Mouse (Mus musculus): ENCODE results near the gene Rdh16f2. TPM values are rescaled to one million over a fixed set of nuclear protein-coding genes. Genes with fewer than 3 reads are reported as not detected.
"Not testable (repeated sequence)": the region's sequence is repeated elsewhere in the genome, so short reads cannot be mapped to it uniquely, and the experiment has no call there.

Rdh16f2 gene
- not detected for total RNA-seq (2021)
- long read RNA-seq, experiment 1: 0 reads
- long read RNA-seq, experiment 2: 0 reads

DNA sequence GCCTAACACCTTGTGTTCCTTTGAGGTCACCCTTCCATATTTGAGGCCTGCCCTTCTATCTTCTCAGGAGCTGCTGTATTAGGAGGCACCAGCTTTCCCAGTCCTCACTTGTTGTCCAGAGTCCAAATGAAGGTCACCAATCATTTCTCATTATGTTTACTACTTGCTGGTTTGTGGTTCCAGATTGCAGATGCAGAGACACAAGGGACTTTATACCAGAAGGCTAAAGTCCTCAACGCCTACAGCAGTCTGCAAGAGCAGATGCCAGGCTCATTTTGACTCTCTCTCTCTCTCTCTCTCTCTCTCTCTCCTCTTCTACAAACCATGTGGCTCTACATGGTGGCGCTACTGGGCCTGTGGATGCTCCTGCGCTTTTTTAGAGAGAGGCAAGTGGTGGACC lies at the start of gene Rdh16f2:
Rdh16f2 (plus strand) TSS at position 243 of the 400 bp plus-strand sequence.
- DNase-seq: no peak
- intact Hi-C loops (cut with DNase I; ENCODE audit: low total_unique reads): no loop called here

- intact Hi-C loops (cut with DNase I; ENCODE audit: low total_unique reads); DNase-seq: not testable (repeated sequence)
Measured at GRCm38 (mm10) chr10:127817268-127817910, 48.9 kb upstream of the Rdh16f2 start.

DNA sequence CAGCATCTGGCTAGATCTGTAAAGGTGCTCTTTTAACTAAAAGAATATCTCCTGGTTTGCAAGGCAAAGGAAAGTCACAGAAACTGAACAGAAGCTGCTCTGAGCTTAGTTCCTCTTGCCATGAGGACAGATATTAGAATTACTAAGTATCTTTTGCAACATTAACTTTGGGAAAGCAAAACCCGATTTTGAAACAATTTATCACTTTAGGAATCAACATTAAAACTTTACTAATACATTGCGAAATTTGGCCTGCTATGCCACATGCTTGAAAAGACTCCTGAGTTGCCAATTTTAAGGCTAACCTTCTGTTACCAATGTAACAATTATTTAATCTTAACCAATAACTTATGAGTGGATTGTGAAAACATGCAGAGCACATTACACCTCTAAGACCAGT lies 44.5 kb upstream of the Rdh16f2 start:
- intact Hi-C loops (cut with DNase I; ENCODE audit: low total_unique reads); DNase-seq: not testable (repeated sequence)

DNA sequence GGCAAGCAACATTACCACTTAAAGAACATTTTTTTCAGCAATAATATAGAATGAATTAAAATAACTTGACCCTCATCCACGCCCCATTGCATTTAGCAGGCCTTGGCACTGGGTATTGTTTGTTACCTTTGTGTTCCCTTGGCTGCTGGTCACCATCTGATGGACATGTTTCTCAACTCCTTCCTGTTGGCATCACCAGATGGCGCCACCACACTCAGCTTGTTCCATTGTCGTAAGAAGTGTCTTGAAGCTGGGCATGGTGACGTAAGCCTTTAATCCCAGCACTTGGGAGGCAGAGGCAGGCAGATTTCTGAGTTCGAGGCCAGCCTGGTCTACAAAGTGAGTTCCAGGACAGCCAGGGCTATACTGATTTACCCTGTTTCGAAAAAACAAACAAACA lies 40.9 kb upstream of the Rdh16f2 start:
- intact Hi-C loops (cut with DNase I; ENCODE audit: low total_unique reads): no loop called here
- DNase-seq: no peak

DNA sequence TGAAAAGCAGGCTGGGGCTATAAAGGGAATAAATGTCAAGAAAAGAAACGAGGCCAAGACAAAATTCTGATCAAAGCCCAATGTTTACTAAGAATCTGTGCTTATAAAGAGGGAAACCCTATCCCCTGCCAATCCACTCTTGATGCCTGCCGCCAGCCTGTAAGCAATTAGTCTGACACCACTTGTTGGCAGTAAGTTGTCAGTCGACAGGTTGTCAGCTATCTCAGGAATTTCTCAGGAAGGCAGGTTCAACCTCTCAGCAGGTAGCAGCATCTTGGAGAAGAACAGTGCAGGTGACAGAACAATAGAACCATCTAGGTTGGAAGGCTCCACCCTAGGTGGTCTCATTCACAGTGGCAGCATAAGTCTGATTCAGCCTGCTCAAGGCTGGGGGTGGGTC lies 37.2 kb upstream of the Rdh16f2 start:
- intact Hi-C loops (cut with DNase I; ENCODE audit: low total_unique reads): no loop called here
- DNase-seq: no peak

- DNase-seq; intact Hi-C loops (cut with DNase I; ENCODE audit: low total_unique reads): not testable (repeated sequence)
Measured at GRCm38 (mm10) chr10:127834186-127834585, 32.1 kb upstream of the Rdh16f2 start.

GRCm38 (mm10) chr10:127835292-127835691 lies 31.0 kb upstream of the Rdh16f2 start:
- intact Hi-C loops (cut with DNase I; ENCODE audit: low total_unique reads): no loop called here
- DNase-seq: no peak

- intact Hi-C loops (cut with DNase I; ENCODE audit: low total_unique reads); DNase-seq: not testable (repeated sequence)
Measured at GRCm38 (mm10) chr10:127837793-127838192, 28.5 kb upstream of the Rdh16f2 start.

- intact Hi-C loops (cut with DNase I; ENCODE audit: low total_unique reads): no loop called here
- no peak for DNase-seq
Measured at GRCm38 (mm10) chr10:127838539-127838938, 27.7 kb upstream of the Rdh16f2 start.

DNA sequence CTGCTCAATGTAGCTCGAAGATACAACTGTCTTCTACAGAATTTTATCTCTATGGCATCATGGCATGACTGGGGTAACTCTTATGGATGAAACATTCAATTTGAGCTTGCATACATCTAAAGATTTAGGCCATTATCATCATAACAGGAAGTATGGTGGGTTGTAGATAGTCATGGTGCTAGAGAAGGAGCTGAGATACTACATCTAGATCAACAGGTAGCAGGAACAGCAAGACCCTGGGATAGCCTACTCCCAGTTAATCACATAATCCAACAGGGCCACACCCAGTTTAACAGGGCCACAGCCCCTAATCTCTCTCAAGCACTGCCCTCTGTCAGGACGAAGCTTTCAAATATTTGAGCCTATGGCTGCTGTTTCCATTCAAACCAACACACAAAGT lies 25.5 kb upstream of the Rdh16f2 start:
- intact Hi-C loops (cut with DNase I; ENCODE audit: low total_unique reads): no loop called here
- no peak for DNase-seq

DNA sequence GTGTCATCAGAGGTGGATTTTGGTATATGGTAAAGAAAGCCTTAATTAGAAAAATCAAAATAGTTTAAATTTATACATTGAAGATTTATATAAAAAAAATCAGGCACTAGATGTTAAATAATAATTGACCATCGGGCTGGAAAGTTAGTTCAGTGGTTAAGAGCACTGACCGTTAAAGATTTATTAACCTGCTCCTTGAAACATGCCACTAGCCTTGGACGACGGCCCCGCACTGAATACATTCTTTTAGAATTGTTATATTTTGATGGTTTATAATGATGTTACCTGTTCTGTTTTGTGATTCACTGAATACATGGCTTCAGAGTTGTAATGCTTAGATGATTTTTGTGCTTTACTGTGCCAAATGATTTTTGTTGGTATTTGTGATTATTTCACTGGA lies 20.3 kb upstream of the Rdh16f2 start:
- DNase-seq; intact Hi-C loops (cut with DNase I; ENCODE audit: low total_unique reads): not testable (repeated sequence)

GRCm38 (mm10) chr10:127848089-127848488 lies 18.2 kb upstream of the Rdh16f2 start:
- intact Hi-C loops (cut with DNase I; ENCODE audit: low total_unique reads): no loop called here
- no peak for DNase-seq

DNA sequence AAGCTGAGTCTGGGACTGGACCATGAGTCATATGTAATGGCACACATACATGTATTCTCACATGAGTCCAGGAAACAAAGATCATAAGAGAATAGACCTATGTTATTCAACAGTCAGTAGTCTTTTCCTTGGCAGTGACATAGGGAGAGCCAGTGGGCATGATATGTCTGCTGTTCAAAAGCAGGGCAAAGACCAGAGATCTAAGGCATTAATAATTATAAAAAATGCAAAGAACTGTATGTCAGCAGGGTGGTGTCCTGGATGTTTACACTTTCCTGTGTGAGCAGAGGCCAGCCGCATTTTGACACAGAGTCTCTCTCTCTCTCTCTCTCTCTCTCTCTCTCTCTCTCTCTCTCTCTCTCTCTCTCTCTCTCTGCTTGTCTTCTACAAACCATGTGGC lies 16.6 kb upstream of the Rdh16f2 start, which contains the start of gene Rdh19:
Rdh19 (plus strand) TSS at position 301 of the 400 bp plus-strand sequence.
- intact Hi-C loops (cut with DNase I; ENCODE audit: low total_unique reads): no loop called here
- no peak for DNase-seq

GRCm38 (mm10) chr10:127856376-127856775 lies 9.9 kb upstream of the Rdh16f2 start:
- DNase-seq: no peak
- intact Hi-C loops (cut with DNase I; ENCODE audit: low total_unique reads): no loop called here

- no peak for DNase-seq
- intact Hi-C loops (cut with DNase I; ENCODE audit: low total_unique reads): no loop called here
Measured at GRCm38 (mm10) chr10:127864931-127865330, 1.3 kb upstream of the Rdh16f2 start.

- no peak for DNase-seq
- intact Hi-C loops (cut with DNase I; ENCODE audit: low total_unique reads): no loop called here
Measured at GRCm38 (mm10) chr10:127872484-127872883, 6.2 kb downstream of the Rdh16f2 start.

DNA sequence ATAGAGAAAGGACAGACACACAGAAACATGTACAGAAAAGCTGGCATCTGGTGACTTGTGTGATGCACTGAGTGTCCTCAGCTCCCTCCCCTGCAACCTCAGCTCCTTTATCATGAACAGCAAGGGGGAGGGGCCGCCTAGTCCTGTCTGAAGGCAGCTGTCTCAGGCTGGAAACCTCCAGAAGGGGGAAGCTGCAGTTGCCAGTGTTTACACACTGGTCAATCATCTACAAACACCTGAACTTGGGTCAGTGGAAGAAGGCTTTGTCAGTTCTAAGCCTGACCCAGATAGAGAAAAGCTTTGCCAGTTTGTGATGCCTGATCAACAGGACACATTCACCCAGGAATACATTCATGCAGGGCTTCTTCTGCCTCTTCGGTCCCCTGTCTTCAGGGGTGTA lies 11.4 kb downstream of the Rdh16f2 start:
- intact Hi-C loops (cut with DNase I; ENCODE audit: low total_unique reads): no loop called here
- DNase-seq: no peak

DNA sequence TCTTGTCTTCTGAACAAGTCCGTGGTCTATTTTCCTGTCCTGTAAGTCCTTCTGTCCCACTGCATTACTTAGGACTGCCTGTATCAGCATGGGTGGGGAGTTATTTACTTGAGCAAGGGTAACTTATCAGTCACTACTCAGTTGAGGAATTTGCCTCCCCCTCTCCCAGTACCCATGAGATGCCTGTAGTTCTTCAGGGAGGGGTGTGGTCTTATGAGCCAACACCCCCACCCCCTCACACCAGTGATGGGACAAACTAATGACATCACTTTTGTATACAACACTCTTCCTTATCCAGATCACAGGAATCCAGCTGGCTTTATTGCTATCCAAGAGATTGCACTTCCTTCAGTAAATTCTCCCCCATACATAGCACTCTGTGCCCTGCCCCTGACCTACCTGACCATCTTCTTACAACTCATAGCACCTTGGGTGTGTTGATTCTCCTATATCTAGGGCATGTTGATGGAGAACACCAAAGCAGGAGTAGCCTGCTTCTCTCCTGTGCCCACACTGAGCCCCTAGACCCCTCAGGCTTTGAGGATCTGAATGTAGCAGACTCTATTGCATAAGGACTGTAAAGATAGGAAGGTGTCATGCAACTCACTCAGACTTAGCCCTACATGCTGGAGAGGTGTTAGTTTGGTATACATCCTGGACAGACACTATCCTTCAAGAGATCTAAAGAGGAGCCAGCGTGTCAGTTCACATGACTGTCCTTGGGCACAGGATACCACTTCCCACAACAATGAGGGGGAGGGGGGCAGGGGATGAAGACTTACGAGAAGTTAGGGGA lies 12.2 kb downstream of the Rdh16f2 start:
- intact Hi-C loops (cut with DNase I; ENCODE audit: low total_unique reads): no loop called here
- DNase-seq: no peak

- intact Hi-C loops (cut with DNase I; ENCODE audit: low total_unique reads): no loop called here
- DNase-seq: no peak
Measured at GRCm38 (mm10) chr10:127879155-127879688, 12.9 kb downstream of the Rdh16f2 start.

- intact Hi-C loops (cut with DNase I; ENCODE audit: low total_unique reads): no loop called here
- no peak for DNase-seq
Measured at GRCm38 (mm10) chr10:127881041-127881440, 14.8 kb downstream of the Rdh16f2 start.

GRCm38 (mm10) chr10:127886551-127886950 lies 20.3 kb downstream of the Rdh16f2 start:
- intact Hi-C loops (cut with DNase I; ENCODE audit: low total_unique reads): no loop called here
- DNase-seq: no peak
